Mouse (Mus musculus) right cerebral cortex, adult 2 months (tissue): Measurements from ENCODE around the gene Crybb1.

Experiments
- DNase-seq, 2 experiments: peaks; one replicate each; pipeline ENCODE4 v3.0.0; 2021 to 2022; ENCODE audit warnings: low spot score in 2 of 2

The Crybb1 gene

DNA sequence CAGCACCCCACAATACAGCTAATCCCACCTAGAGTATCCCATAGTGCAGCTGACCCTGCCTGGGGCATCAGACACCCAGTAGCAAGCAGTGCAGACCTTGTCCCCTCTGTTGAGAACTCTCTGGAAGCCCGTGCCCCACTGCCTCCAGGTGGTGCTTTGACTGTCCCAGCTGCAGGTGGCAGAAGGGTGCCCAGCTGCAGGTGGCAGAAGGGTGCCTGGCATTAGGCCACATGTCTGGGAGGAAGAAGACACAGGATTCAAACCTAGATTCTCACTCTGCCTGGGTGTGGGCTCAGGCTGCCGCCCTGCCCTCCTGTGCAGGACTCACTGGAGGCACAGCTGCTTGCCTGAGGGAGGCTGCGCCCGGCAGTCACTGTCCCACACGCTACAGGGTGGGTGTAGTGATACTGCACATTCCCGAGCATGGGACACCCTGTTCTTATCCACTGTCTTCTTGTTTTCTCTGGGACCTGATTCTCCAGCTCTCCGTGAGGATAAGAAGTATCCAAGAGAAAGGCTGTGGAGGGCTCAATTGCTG lies 30.0 kb downstream of the Crybb1 start:
- no peak for DNase-seq

DNA sequence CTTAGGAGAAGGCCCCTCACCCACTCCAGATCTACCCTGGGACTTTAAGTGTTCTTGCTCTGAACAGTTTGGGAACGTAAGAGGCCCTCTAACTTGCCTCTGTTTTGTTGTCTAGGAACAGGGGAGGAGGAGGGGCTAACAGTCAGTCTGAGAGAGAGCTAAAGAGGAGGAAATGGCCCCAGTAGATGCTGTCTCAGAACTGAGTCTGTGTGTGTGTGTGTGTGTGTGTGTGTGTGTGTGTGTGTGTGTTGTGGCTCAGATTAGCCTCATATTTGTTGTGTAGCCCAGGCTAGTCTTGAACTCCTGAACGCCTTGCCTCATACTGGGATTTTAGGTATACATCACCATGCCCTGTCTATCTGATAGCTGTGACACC lies 31.0 kb downstream of the Crybb1 start:
- DNase-seq: no peak

GRCm38 (mm10) chr5:112286984-112287641 lies 31.5 kb downstream of the Crybb1 start:
- DNase-seq: no peak

GRCm38 (mm10) chr5:112287652-112288051 lies 32.0 kb downstream of the Crybb1 start:
- no peak for DNase-seq

- DNase-seq: no peak
These were observed 32.9 kb downstream of the Crybb1 start for GRCm38 (mm10) chr5:112288193-112289141.

GRCm38 (mm10) chr5:112289236-112289635 lies 33.6 kb downstream of the Crybb1 start:
- DNase-seq: no peak

DNA sequence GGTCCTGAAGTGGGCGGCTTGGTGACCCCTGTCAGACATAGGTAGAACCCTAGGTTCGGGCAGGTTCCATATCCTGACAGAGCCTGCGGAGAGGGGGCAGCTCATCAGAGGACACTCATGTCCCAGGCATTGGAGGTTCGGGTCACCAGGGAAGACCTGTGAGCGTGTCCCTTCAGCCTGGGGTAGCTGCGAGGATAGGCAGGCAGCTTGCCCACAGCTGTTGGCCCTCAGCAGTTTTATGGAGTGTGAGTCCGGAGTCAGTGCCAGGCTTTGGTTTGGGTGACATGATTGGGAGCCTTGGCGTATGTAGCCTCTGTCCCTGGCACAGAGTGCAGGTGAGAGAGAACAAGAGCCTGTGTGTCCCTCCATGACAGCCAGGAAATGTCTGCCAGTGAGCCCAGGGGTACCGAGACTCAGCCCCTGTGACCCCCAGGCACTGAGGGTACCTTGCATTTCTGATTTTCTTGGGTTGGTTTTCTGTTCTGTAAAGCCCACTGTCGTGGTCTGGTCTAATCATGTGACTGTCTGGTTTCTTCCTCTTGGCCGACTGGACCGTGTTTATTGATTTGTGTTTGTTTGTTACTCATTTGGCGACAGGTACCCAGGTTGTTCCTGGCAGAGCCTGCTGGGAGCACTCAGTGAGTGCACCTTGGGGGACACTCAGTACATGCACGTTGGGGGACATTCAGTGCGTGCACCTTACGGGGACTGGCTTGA lies 34.4 kb downstream of the Crybb1 start:
- DNase-seq: no peak

DNA sequence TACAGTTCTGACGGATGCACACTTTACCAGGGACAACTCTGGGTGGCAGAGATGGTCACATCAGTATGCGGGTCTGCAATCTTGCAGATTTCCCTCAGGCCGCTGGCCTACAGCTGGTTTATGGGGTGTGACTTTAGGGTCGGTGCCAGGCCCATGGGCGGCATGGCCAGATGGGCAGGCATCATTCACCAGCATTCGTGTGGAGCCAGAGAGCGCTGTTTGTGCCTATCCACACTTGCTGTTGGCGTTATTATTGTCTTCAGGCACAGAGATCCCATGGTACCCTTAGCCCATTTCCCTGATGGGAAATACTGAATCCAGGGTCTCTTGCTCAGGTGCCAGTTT lies 34.9 kb downstream of the Crybb1 start:
- DNase-seq: no peak

DNA sequence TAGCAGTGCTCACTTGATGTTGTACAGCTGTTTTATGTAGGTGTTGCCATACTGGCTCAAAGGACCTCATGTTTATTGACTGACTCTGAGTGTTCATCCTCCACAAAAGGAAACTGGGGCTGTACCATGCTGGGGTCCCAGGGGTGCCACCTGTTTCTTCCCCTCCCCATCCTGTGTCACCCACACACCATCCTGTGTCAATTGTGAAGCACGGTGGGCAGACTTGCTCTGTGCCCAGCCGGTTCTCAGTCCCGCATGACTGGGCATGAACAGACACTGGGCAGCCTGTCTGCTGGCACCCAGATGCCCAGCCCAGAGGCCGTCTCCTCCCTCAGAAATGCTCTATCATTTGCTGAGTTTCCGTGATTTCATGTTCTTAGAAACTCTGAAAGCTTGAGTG lies 36.3 kb downstream of the Crybb1 start:
- DNase-seq: no peak

DNA sequence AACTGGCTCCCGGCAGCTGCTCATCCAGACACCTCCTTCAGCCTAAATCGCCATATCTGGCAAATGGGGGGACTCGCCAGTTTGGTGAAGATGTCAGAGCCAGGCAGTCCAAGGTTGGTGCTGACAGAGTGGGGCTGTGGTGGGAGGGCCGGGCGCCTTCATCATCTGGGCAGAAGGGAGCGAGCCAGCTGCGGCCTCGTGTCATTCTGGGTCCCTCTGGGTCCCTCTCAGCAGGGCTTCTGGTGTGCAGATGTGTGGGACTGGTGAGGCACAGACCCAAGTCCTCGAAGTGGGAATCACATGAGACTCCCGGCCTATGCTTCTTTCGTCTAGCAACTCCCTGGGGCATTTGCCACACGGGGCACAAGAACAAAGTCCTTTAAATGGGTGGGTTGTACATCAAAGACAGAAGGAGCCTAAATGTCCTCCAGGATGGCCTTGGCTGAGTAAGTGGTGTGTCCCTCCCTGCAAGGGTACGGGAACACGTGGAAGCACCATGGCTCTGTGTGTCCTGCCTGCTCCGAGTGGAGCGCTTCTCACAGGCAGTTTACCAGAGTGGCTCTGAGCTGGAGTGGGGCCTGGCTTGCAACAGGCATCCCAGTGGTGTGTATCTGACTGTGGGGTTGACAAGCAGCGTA lies 36.8 kb downstream of the Crybb1 start:
- DNase-seq: no peak

DNA sequence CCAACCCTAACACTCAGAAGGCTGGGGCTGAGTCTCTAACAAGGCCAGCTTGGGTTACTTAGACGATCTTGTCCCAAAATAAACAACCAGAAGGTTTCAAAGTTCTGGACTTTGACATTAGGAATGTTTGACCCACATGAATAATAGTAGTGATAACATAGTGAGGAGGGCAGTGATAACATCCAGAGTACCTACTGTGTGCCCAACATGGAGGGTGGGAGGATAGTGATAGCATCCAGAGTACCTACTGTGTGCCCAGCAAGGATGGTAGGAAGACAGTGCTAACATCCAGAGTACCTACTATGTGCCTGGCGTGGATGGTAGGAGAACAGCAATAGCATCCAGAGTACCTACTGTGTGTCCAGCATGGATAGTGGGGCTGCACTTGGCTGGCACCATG lies 38.2 kb downstream of the Crybb1 start:
- DNase-seq: no peak

- no peak for DNase-seq
These were observed 39.1 kb downstream of the Crybb1 start for GRCm38 (mm10) chr5:112294696-112295095.

- DNase-seq: no peak
These were observed 39.5 kb downstream of the Crybb1 start for GRCm38 (mm10) chr5:112295162-112295561.

DNA sequence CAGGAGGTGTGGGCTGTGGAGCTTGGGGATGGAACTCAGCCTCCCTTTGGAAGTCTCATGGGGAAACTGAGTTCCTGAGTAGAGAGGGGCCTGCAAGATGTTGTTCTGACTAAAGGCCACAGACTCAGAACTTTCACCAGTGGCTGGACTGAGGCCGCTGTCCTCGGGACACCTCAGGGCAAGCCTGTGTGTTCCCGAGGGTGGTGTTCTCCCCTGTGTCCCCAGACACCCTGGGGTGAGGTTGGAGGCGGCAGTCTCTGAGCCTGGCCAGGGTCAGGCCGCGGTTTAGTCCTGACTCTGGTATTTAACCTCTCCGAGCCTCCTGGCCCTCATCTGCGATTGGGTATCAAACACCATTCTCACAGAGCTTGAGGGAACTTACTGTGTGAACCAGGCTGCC lies 39.9 kb downstream of the Crybb1 start:
- no peak for DNase-seq

DNA sequence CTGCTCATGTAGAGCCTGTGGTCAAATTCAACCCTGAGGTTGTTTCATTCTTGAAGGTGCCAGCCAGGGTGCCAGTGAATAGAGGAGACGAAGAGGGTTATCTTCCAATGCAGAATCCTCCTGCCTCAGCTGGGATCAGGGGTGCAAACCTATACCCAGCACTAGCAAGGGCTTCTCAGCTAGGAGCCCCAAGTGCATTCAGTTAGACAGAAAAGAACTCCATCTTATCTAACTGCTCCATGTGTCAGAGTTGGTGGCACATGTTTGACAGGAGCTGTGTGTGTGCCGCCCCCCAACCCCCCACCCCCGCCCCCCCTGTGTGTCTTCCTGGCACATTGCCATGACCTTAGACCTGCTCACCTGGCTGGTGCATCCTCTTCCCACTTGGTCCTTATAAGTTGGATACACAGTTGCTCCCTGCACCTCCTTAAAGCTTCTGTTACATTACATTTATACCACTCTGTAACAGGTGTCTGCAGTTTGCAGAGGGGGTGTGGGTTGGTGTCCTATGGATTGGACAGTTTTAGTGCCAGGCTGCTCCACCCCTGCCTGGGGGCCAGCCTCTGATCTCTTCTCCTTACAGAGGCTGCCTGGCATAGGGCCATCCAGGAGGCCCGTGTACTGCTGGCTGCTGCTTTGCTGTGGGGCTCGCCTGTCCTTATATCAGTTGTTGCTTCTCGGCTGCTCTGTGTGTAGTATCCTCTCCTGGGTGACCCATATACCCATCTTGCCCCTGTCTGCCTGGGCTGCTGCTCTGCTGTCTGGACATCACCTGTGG lies 41.0 kb downstream of the Crybb1 start:
- no peak for DNase-seq

- DNase-seq: no peak
These were observed 41.6 kb downstream of the Crybb1 start for GRCm38 (mm10) chr5:112297257-112297656.

DNA sequence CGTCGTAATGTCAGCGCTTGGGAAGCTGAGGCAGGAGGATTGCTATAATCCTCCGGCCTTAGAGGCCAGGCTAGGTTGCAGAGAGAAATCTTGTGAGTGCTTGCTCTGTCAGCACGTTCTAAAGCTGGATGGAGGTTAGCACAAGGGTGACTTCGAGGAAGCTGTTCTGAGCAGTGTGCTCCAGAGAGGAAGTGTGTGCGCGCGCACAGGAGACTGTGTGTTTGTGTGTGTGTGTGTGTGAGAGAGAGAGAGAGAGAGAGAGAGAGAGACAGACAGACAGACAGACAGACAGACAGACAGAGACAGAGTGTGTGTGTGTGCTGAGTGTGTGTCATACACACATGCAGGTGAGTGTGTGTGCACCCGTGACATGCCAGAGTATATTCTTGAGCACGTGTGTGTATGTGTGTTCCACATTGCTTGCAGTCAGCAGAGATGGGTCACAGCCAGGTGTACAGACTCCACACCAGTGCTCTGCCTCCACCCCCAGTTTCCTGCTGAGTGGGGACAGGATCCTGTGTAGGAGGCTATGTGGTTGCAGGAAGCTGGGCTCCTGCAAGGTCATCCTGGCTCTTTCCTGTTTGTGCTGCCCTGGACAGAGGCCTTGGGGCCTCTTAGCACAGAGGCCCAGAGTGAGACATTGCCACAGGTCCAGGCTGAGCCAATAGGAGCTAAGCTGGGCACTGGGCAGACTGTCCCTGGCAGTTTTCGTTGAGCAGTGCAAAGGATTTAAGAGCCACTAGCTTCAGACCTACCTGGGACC lies 42.8 kb downstream of the Crybb1 start:
- DNase-seq: no peak

DNA sequence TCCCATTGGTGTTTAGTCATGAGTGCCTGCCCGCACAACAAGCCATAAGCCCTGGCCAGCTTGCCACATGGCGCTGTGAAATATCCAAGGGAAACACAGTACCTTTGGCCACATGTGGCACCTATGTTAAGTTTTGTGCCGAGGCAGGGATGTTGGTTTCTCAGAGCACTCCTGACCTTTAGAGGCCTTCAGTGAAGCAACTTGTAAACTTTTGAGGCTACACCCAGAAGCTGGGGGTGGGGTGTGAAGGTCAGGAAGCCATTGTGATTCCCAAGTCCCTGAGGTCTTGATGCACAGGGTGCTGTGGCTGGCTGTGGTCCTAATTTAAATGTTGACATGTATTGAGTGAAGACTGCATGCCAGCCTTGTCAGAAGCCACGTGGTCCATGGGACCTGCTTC lies 43.8 kb downstream of the Crybb1 start:
- DNase-seq: no peak

DNA sequence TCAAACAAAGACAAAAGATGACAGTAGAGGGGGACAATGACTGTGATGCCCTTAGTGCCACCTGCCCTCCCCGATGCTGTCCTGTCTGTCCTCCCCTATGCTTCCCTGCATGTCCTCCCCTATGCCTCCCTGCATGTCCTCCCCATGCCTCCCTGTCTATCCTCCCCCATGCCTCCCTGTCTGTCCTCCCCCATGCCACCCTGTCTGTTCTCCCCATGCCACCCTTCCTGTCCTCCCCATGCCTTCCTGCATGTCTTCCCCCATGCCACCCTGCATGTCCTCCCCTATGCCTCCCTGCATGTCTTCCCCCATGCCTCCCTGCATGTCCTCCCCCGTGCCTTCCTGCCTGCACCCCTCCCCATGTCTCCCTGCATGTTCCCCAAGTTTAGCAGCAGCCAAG lies 44.5 kb downstream of the Crybb1 start:
- DNase-seq: no peak

DNA sequence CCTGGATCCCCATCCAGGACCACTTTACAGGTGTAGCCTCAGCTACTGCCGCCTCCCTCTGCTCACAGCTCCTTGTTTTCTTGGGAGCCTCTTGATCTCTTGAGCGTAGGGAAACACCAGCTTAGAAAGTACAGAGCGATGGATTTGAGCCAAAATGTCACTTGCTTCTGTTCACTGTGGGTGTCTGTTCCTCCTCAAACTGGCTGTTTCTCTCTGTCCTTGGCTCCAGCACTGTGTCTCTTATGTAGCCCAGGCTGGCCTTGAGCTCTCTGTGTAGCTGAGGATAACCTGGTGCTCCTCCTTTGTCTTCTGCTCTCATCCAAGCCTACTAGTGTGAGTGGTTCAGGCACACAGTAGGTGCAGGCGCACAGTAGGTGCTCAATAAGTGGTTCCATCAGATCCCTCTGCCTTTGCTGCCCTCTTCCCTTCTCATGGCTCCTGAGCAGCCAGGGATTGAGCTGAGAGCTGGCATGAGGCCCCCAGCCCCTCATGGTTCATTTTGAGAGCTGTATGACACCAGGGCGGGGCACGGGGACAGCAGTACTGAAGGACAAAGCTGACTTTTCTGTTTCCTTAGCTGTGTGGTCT lies 45.2 kb downstream of the Crybb1 start:
- DNase-seq: no peak
